Mouse (Mus musculus) testis, adult 2 months (tissue): ENCODE results near the gene Arhgef40.

Source experiments
- CTCF ChIP-seq: fragments of 200-500 bp; IDR thresholded peaks from 2 replicates; pipeline ENCODE4 v1.5.1; 2012; ENCODE audit warnings: low read depth, mild to moderate bottlenecking, inconsistent platforms, low read length, moderate library complexity; ENCODE audit not compliant: control insufficient read depth, insufficient read depth, insufficient replicate concordance
- POLR2A ChIP-seq: fragments of 200-500 bp; IDR thresholded peaks from 2 replicates; pipeline ENCODE4 v1.6.1; 2012; ENCODE audit warnings: low read depth, mild to moderate bottlenecking, inconsistent platforms, low read length, moderate library complexity; ENCODE audit not compliant: control insufficient read depth

GRCm38 (mm10) chr14:52022709-52023459 lies 38.4 kb downstream of the Arhgef40 start:
- TF ChIP-seq CTCF (peak; percentile 38; the same call in 1 of the 2 replicates), POLR2A (peak; percentile 69; the same call in 1 of the 2 replicates)
